Mouse (Mus musculus) kidney, postnatal 25 days (tissue): ENCODE results near the gene Sinhcaf.
A peak's percentile ranks its signal among the peaks of the same experiment; 100 is the strongest.
"Not testable (repeated sequence)": the region's sequence is repeated elsewhere in the genome, so short reads cannot be mapped to it uniquely, and the experiment has no call there.

Experiments used
- DNase-seq, 2 experiments: peaks; one replicate each; pipeline ENCODE4 v3.0.0; 2021; ENCODE audit warnings: mixed read lengths in 2 of 2

The Sinhcaf gene

GRCm38 (mm10) chr6:148945509-148946408, 508 bp downstream of the Sinhcaf start:
- DNase-seq, result peak; percentile 42 to 44

GRCm38 (mm10) chr6:148944767-148945508, 1.3 kb downstream of the Sinhcaf start:
- DNase-seq, result peak; percentile 75 to 85

- no peak for DNase-seq
Observed at GRCm38 (mm10) chr6:148944344-148944766, 1.9 kb downstream of the Sinhcaf start.

- DNase-seq, result no peak
Observed at GRCm38 (mm10) chr6:148943695-148944094, 2.6 kb downstream of the Sinhcaf start.

GRCm38 (mm10) chr6:148942406-148942805, 3.9 kb downstream of the Sinhcaf start:
- no peak for DNase-seq

GRCm38 (mm10) chr6:148941880-148942279, 4.4 kb downstream of the Sinhcaf start:
- DNase-seq, result no peak

- DNase-seq, result not testable (repeated sequence)
Observed at GRCm38 (mm10) chr6:148940383-148940782, 5.9 kb downstream of the Sinhcaf start.

GRCm38 (mm10) chr6:148937693-148938092, 8.6 kb downstream of the Sinhcaf start:
- no peak for DNase-seq

GRCm38 (mm10) chr6:148934961-148935590, 11.2 kb downstream of the Sinhcaf start:
- DNase-seq, result no peak

GRCm38 (mm10) chr6:148931281-148931680, 15.0 kb downstream of the Sinhcaf start:
- peak; percentile 27 to 36 for DNase-seq

- DNase-seq, result no peak
Observed at GRCm38 (mm10) chr6:148918841-148919398, 27.3 kb downstream of the Sinhcaf start.

- DNase-seq, result no peak
Observed at GRCm38 (mm10) chr6:148917672-148918071, 28.6 kb downstream of the Sinhcaf start.

GRCm38 (mm10) chr6:148916817-148917216, 29.4 kb downstream of the Sinhcaf start:
- DNase-seq, result no peak

GRCm38 (mm10) chr6:148913938-148914337, 32.3 kb downstream of the Sinhcaf start:
- DNase-seq, result peak; percentile 48 to 70

- DNase-seq, result not testable (repeated sequence)
Observed at GRCm38 (mm10) chr6:148911906-148912305, 34.4 kb downstream of the Sinhcaf start.

GRCm38 (mm10) chr6:148906958-148907357, 39.3 kb downstream of the Sinhcaf start:
- DNase-seq, result no peak

- DNase-seq, result no peak
Observed at GRCm38 (mm10) chr6:148902728-148903127, 43.5 kb downstream of the Sinhcaf start.

- no peak for DNase-seq
Observed at GRCm38 (mm10) chr6:148896507-148896851, 49.8 kb downstream of the Sinhcaf start.

- peak; percentile 89 to 92 for DNase-seq
Observed at GRCm38 (mm10) chr6:148895773-148896506, 50.3 kb downstream of the Sinhcaf start, which contains the start of gene Caprin2. TSS of gene Caprin2 (minus strand) at chr6:148896237.

GRCm38 (mm10) chr6:148894888-148895772, 51.1 kb downstream of the Sinhcaf start:
- DNase-seq, result no peak

- DNase-seq, result no peak
Observed at GRCm38 (mm10) chr6:148873911-148874310, 72.4 kb downstream of the Sinhcaf start.
